ENCODE assay signal across 15 mouse cellular contexts in genomic region chr13:53183161-53183577, GRCm38 (mm10).
DNase-seq lines count a peak whose midpoint lies in the region; ATAC-seq and TF ChIP-seq lines count a peak whose summit lies in the region.
"Had no signal": no experiment of that assay in that cellular context is flagged by ENCODE, and none has a peak within 500 bp of the region (broad histone marks: within the 10 kb centered on the region; RNA-seq: fewer than 3 reads in every experiment).

No protein-coding gene starts in this region.

- H3K27ac ChIP-seq in ES-Bruce4 (ENCODE audit: insufficient read depth, low read length): peak overlapping the region; percentile 91
- H3K27ac ChIP-seq in intestine, embryonic 16.5 days (ENCODE audit: low read length): peak overlapping the region; percentile 37; the same call in 1 of the 2 replicates
- H3K27ac ChIP-seq: left cerebral cortex, adult 2 months had no signal

- H3K9me3 ChIP-seq in ES-Bruce4 (replicated peaks; ENCODE audit: control insufficient read depth, insufficient read depth, low read length, poor library complexity, severe bottlenecking): no peaks in the 10 kb centered on the region
- H3K9me3 ChIP-seq in intestine, embryonic 16.5 days (ENCODE audit: control insufficient read depth, low read length): no peaks in the 10 kb centered on the region

- 30% methylated on average over 8 of the region's 8 CpGs for WGBS in intestine, embryonic 16.5 days

- peak overlapping the region; percentile 6 for H3K9ac ChIP-seq in ES-Bruce4 (ENCODE audit: low read depth, poor library complexity, severe bottlenecking)
- no peak overlapping the region; the same call in 1 of the 2 replicates for H3K9ac ChIP-seq in intestine, embryonic 16.5 days (ENCODE audit: low read depth, low read length)

- H3K36me3 ChIP-seq in ES-Bruce4 (ENCODE audit: control insufficient read depth, insufficient read depth, low read length, poor library complexity, severe bottlenecking): no peaks in the 10 kb centered on the region
- H3K36me3 ChIP-seq in intestine, embryonic 16.5 days (ENCODE audit: control insufficient read depth, insufficient read depth, low read length): no peaks in the 10 kb centered on the region

- DNase-seq in heart, postnatal 4 days: peak; percentile 17
- DNase-seq in heart, adult 11 months: no peak
- DNase-seq in embryo, embryonic 10.5 days (ENCODE audit: low spot score): peak; percentile 85
- DNase-seq in layer of hippocampus, adult 18-20 months (ENCODE audit: low spot score in 2 of 2): no peak
- no peak for DNase-seq in MN1 (ENCODE audit: low spot score)
- DNase-seq in layer of hippocampus, postnatal 36 days: no peak
- DNase-seq: gastrocnemius, postnatal 25 days; kidney, adult 2 months; lung, postnatal 14 days; right cerebral cortex, postnatal 14 days had no signal

- no peak overlapping the region for H3K4me2 ChIP-seq in intestine, embryonic 16.5 days (ENCODE audit: low read depth, low read length)

- no peak overlapping the region for H3K4me3 ChIP-seq in ES-Bruce4 (ENCODE audit: low read depth, low read length)
- H3K4me3 ChIP-seq in intestine, embryonic 16.5 days (ENCODE audit: low read length): no peak overlapping the region
- H3K4me3 ChIP-seq: erythroblast, embryonic 14.5 days; left cerebral cortex, adult 2 months had no signal

- TF ChIP-seq CTCF in ES-Bruce4 (IDR thresholded peaks at IDR 0.05; ENCODE audit: low read depth, low read length): no peak

- TF ChIP-seq POLR2A in ES-Bruce4 (IDR thresholded peaks at IDR 0.05; ENCODE audit: insufficient read depth, low read length): no peak

- TF ChIP-seq EP300 in ES-Bruce4 (IDR thresholded peaks at IDR 0.05; ENCODE audit: insufficient read depth, low read depth, low read length): peak; percentile 89

- peaks cover 18% of the 10 kb centered on the region for H3K4me1 ChIP-seq in ES-Bruce4 (ENCODE audit: control insufficient read depth, insufficient read depth, low read length)
- H3K4me1 ChIP-seq in intestine, embryonic 16.5 days (ENCODE audit: control insufficient read depth, insufficient read depth, low read length): peaks cover 46% of the 10 kb centered on the region

- no peaks in the 10 kb centered on the region for H3K27me3 ChIP-seq in ES-Bruce4 (ENCODE audit: control insufficient read depth, insufficient read depth, low read length, poor library complexity, severe bottlenecking)
- H3K27me3 ChIP-seq in intestine, embryonic 16.5 days (replicated peaks; ENCODE audit: control insufficient read depth, insufficient read depth, low read length): no peaks in the 10 kb centered on the region

- no peak for ATAC-seq in intestine, embryonic 16.5 days
- ATAC-seq: CD4-positive, CD25-positive, alpha-beta regulatory T cell, adult 4 months had no signal

Comparison
In these comparisons a context has a peak if more than half of its experiments do, and no peak if none do; other contexts are left out.
1. DNase-seq: peak in heart, postnatal 4 days (single experiment) and embryo, embryonic 10.5 days (single experiment); none in heart, adult 11 months (single experiment), layer of hippocampus, adult 18-20 months (0 of 2), MN1 (single experiment) and layer of hippocampus, postnatal 36 days (0 of 2).